Mouse (Mus musculus): ENCODE results near the gene Gm14393.
"Not testable (repeated sequence)": the region's sequence is repeated elsewhere in the genome, so short reads cannot be mapped to it uniquely, and the experiment has no call there.

The Gm14393 gene

DNA sequence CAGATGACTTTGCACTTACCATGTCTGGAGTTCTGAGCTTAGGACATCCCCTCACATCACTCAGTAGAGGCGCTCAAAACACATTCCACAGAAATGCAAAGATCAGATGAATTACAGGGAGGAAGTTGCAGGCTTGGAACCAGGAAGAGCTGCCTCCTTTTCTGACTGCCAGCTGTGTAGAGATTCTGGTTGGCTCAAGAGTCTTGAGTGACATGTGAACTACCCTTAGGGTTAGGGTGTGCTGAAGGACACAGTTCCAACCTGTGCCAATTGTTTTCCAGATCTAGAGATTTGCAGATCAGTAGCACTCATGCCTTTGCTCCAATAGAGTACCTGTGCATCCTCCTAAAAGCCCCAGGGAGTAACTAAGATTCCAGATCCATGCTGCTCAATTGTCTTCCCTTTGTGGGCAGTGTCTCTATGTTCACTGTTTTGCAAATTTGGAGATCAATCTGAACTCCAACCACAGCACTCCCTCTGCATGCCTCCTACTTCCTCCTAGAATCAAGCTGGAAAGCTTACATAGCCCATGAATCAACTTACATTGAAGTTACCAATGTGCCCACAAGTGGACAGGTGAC is at the start of gene Gm14393:
TSS of gene Gm14393 (minus strand) at position 101 of the 581 bp plus-strand sequence.
- DNase-seq (ENCODE audit: low spot score in 2 of 2), result not testable (repeated sequence)

DNA sequence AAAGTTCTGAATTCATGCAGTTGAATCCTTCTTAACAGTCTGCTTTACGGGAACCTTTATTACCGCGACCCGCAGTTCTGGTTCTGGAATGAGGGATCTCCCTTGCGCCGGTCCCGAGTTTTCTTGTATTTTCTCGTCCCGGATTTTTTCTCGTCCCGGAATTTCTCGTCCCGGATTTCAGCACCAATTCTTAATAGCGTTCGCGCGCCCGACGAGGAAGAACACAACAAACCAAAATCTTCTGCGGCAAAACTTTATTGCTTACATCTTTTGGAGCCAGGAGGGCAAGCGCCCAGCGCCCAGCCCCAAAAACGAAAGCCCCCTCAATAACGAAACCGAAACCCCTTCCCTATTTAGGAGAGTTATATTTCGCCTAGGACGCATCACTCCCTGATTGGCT is 23.3 kb downstream of the Gm14393 start:
- not testable (repeated sequence) for DNase-seq (ENCODE audit: low spot score in 2 of 2)

Measured in natural killer cell, adult 2 months (primary cell).